Mouse (Mus musculus) retina, postnatal 7 days (tissue): ENCODE data around the gene Zfp39.

Experiments
- DNase-seq: peaks from one replicate; pipeline ENCODE4 v3.0.0-alpha.2; 2012; ENCODE audit warnings: low read depth, low spot score

The Zfp39 gene

GRCm38 (mm10) chr11:58903511-58904409, at the start of gene Zfp39:
Gene Zfp39 (minus strand): TSS chr11:58904225.
- peak; percentile 88 for DNase-seq

- no peak for DNase-seq
Observed at GRCm38 (mm10) chr11:58953351-58954169, 49.5 kb upstream of the Zfp39 start.

- no peak for DNase-seq
Observed at GRCm38 (mm10) chr11:58951210-58951609, 47.2 kb upstream of the Zfp39 start.

DNA sequence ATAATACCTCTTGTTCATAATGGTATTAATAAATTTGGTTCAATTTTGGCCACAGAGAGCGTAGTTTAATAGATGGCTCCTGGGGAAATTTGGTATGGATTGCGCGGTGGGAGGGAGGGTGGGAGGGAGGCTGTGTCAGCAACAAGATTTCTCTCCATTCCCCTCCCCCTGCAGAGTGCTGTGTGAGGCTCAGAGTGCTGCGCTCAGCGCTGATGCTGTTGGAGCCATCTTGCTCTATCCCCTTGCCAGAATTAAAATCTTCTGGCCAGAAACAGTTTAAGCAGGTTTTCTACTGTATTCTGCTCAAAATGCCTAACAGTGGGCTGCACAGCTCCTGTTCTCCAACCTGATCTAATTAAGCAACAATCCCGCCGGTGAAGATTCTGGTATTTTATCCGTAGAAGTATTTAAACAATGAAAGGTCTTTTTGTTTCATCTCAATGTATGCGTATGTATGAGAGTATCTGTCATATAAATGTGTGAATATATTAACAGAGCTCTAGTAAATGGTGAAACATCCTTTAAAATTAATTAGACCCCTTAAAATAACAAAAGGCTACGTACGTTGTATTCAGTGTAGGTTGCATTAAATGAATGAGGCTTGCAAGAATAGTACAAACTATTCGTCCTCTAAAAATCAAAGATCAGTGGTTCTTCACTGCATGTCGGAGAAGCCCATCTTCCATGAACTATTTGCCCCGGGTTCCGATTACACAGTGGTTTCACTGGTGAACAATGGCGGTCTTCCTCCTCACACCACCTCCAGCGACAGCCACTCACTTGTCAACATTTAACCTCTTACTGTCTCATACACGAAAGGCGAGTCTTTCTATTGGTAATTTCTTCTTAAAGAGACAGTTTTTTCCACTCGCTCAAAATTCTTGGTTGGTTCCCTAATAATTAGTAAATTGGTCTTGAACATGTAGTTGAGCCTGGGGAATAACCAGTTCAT, 45.7 kb upstream of the Zfp39 start:
- DNase-seq, result no peak

DNA sequence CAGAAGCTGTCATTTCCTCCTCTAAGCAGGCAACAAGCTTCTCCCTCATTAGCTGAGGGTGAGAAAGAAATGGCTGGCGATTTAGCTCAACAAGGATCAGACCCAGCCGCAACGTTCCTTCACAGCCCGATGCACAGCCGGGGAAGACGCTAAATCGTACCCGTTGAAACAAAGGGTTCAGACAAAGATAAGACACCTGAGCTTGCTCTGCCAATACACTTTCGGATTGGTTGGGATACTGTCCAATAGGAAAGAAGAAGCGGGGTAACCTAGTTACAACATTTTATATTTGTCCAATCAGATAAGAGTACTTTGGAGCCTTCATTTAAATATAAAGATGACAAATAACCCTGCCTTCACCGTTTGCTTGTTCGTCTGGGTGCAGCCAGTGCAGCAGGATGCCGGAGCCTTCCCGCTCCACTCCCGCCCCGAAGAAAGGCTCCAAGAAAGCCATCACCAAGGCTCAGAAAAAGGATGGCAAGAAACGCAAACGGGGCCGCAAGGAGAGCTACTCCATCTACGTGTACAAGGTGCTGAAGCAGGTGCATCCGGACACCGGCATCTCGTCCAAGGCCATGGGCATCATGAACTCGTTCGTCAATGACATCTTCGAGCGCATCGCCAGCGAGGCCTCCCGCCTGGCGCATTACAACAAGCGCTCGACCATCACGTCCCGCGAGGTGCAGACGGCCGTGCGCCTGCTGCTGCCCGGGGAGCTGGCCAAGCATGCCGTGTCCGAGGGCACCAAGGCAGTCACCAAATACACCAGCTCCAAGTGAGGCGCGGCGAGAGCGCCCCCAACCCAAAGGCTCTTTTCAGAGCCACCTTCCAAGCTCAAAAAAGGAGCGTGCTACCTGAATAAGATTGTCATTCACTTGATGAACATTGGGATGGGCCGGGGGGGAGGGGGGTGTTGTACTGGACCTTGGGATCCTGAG, 44.8 kb upstream of the Zfp39 start, which contains the start of gene Hist3h2ba:
Gene Hist3h2ba (plus strand): TSS at position 379 of the 938 bp plus-strand sequence.
- peak; percentile 72 for DNase-seq

- no peak for DNase-seq
Observed at GRCm38 (mm10) chr11:58947798-58948528, 43.9 kb upstream of the Zfp39 start.

GRCm38 (mm10) chr11:58947306-58947705, 43.3 kb upstream of the Zfp39 start:
- DNase-seq, result no peak

DNA sequence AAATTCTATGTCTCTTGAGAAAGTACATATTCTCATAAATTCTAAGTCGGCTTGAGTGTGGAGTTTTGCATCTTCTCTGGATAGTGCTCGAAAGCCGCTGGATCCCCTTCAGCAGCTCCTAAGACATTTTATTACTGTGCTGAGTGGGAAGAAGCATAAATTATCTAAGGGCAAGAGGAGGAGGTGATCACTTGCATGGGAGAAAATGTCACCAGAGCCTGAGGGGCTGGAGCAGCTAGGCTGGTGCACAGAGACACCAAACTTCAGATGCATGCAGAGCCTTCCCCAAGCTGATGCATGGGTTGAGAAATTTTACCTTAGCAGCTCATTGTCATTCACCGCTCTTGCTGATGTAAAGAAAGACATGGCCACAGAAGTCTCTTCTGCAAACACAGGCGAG, 40.1 kb upstream of the Zfp39 start:
- no peak for DNase-seq

DNA sequence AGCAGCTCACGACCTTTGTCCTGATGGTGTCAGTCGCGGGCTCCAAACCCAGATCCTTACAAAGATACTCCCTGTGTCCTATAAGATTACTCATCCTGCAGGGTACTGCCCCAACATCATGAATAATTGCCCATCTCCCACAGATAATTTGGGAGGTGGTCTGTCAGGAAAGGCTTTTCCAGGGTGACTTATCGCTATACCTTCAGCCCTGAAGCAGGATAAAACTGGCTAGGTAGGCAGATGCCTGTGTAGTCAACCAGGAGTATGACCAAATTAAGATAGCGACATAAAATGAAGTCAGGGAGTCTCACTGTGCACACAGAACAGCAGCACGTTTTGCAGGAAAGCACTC, 35.0 kb upstream of the Zfp39 start:
- no peak for DNase-seq

GRCm38 (mm10) chr11:58938322-58939087, 34.5 kb upstream of the Zfp39 start, which contains the start of gene Rnf187:
Gene Rnf187 (minus strand): TSS chr11:58938916.
- DNase-seq, result peak; percentile 87

GRCm38 (mm10) chr11:58937909-58938308, 33.9 kb upstream of the Zfp39 start:
- DNase-seq, result no peak

- no peak for DNase-seq
Observed at GRCm38 (mm10) chr11:58931576-58931975, 27.6 kb upstream of the Zfp39 start.

DNA sequence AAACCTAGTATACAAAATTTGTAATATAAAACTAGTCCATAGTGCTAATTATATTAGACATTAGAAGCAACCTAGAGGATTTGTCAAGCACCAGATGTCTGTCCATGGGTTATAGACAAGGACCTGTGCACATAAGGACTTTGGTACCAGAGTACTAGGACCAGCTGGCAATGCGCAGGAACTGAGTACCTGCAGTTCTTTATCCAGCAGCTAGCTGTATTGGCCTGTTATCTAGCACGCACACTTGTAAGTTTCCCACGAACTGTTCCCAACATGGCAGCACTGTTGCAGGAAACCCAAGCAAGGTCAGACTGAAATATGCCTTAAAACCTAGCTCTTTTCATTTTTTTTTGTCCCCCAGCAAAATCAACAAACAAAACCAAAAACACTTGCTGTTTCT, 26.2 kb upstream of the Zfp39 start:
- no peak for DNase-seq

DNA sequence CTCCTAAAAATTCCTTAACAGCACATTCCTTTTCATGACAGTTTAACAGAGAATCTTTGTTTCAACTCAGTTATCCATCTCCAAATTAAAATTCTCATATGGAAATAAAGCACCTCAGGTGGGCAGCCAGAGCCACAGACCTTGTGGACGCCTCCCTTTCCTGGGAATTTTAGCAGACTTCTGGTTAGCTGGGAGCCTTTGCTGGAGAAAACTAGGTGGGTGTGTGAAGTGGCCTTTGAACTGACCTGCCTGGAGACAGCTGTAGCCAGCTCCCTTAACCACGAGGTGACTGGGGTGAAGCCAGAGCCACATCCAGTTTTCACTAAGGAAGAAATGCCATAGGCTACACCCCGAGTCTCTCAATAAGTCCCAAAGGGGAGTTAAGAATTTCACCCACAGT, 25.6 kb upstream of the Zfp39 start:
- DNase-seq, result no peak

- DNase-seq, result no peak
Observed at GRCm38 (mm10) chr11:58929055-58929454, 25.0 kb upstream of the Zfp39 start.

- DNase-seq, result no peak
Observed at GRCm38 (mm10) chr11:58927790-58928651, 24.0 kb upstream of the Zfp39 start.

GRCm38 (mm10) chr11:58927053-58927452, 23.0 kb upstream of the Zfp39 start:
- DNase-seq, result no peak

- DNase-seq, result no peak
Observed at GRCm38 (mm10) chr11:58926651-58927050, 22.6 kb upstream of the Zfp39 start.
